10 mouse cellular contexts compared by ENCODE assay signal in the genomic region with DNA sequence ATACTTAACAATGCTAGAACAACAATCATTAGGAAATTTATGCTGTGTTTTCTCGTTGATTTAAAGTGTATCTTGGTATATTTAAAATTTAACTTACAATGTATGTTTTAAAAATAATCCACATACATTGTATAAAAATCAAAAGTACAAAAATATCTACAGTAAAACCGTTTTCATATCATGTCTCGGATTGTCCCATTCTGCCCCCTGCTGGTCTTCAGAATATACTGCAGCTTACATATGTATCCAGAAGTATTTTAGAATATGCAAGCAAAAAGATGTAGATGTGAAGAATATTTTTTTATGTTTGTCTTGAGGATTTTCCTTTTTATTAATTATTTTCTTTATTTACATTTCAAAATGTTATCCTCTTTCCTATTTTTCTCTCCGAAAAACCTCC. TPM values are rescaled to one million over a fixed set of nuclear protein-coding genes. Genes with fewer than 3 reads are reported as not detected.
DNase-seq lines count a peak whose midpoint lies in the region; ATAC-seq and TF ChIP-seq lines count a peak whose summit lies in the region.
"Had no signal": no experiment of that assay in that cellular context is flagged by ENCODE, and none has a peak within 500 bp of the region (broad histone marks: within the 10 kb centered on the region; RNA-seq: fewer than 3 reads in every experiment).

No protein-coding gene starts in this region.

- H3K27me3 ChIP-seq in kidney, embryonic 16.5 days (ENCODE audit: insufficient read depth, low read length) = no peaks in the 10 kb centered on the region
- no peaks in the 10 kb centered on the region for H3K27me3 ChIP-seq in MEL (ENCODE audit: control insufficient read depth in 1 of 2, insufficient read depth in 2 of 2, low read length in 2 of 2)
- H3K27me3 ChIP-seq in splenic B cell, adult 2 months (ENCODE audit: control insufficient read depth, insufficient read depth, low read length, poor library complexity, severe bottlenecking) = no peaks in the 10 kb centered on the region
- H3K27me3 ChIP-seq: embryonic facial prominence, embryonic 12.5 days; limb, embryonic 13.5 days had no signal

- peak; percentile 86 for TF ChIP-seq RAD21 in MEL (IDR thresholded peaks at IDR 0.05; ENCODE audit: low read depth, low read length)

- H3K9ac ChIP-seq in kidney, embryonic 16.5 days (replicated peaks; ENCODE audit: low read length) = no peak overlapping the region
- no peak overlapping the region for H3K9ac ChIP-seq in MEL (ENCODE audit: control insufficient read depth, low read depth, low read length, poor library complexity, severe bottlenecking)
- H3K9ac ChIP-seq: embryonic facial prominence, embryonic 12.5 days; limb, embryonic 13.5 days had no signal

- WGBS in kidney, embryonic 16.5 days = 31% methylated on average over 4 of the region's 4 CpGs

- peak; percentile 12 to 81 (median 31); a peak in 3 of 6 replicates for TF ChIP-seq CTCF in MEL (IDR thresholded peaks at IDR 0.05 in 2 of 3, conservative IDR thresholded peaks at IDR 0.05 in 1 of 3; ENCODE audit: control insufficient read depth in 1 of 3, insufficient read depth in 1 of 3, low read depth in 2 of 3, low read length in 3 of 3, poor library complexity in 1 of 3, severe bottlenecking in 1 of 3)

- no peaks in the 10 kb centered on the region for H3K36me3 ChIP-seq in kidney, embryonic 16.5 days (ENCODE audit: insufficient read depth, low read length)
- H3K36me3 ChIP-seq in MEL (ENCODE audit: control insufficient read depth in 1 of 2, insufficient read depth in 2 of 2, low read length in 2 of 2) = peaks cover 0 to 16% of the 10 kb centered on the region in 2 experiments; a peak in 2 of 4 replicates
- H3K36me3 ChIP-seq in splenic B cell, adult 2 months (ENCODE audit: control insufficient read depth, insufficient read depth, low read length, poor library complexity, severe bottlenecking) = peaks cover 11% of the 10 kb centered on the region
- H3K36me3 ChIP-seq: embryonic facial prominence, embryonic 12.5 days; limb, embryonic 13.5 days had no signal

- no peak for TF ChIP-seq EP300 in MEL (IDR thresholded peaks at IDR 0.05; ENCODE audit: low read depth in 1 of 2, low read length in 2 of 2)

- no peaks in the 10 kb centered on the region for H3K9me3 ChIP-seq in kidney, embryonic 16.5 days (ENCODE audit: low read length)
- no peaks in the 10 kb centered on the region for H3K9me3 ChIP-seq in MEL (replicated peaks; ENCODE audit: insufficient read depth, low read length)
- H3K9me3 ChIP-seq: embryonic facial prominence, embryonic 12.5 days; limb, embryonic 13.5 days had no signal

- H3K4me2 ChIP-seq in kidney, embryonic 16.5 days (replicated peaks; ENCODE audit: low read depth, low read length) = no peak overlapping the region
- H3K4me2 ChIP-seq: embryonic facial prominence, embryonic 12.5 days; limb, embryonic 13.5 days had no signal

- no peaks in the 10 kb centered on the region for H3K4me1 ChIP-seq in kidney, embryonic 16.5 days (ENCODE audit: insufficient read depth, low read length)
- peaks cover 4 to 28% of the 10 kb centered on the region in 2 experiments; a peak in 3 of 4 replicates for H3K4me1 ChIP-seq in MEL (ENCODE audit: control insufficient read depth in 1 of 2, insufficient read depth in 2 of 2, low read length in 2 of 2)
- H3K4me1 ChIP-seq: embryonic facial prominence, embryonic 12.5 days; limb, embryonic 13.5 days had no signal

- TF ChIP-seq POLR2A in MEL (IDR thresholded peaks at IDR 0.05; ENCODE audit: control insufficient read depth in 1 of 2, insufficient read depth in 1 of 2, low read depth in 1 of 2, low read length in 2 of 2, poor library complexity in 1 of 2) = no peak

- no peak for ATAC-seq in kidney, embryonic 16.5 days (ENCODE audit: low FRiP score, low TSS enrichment)
- peak; percentile 49 for ATAC-seq in granulocyte monocyte progenitor cell, adult 5-6 weeks (replicated peaks; ENCODE audit: poor library complexity, severe bottlenecking)

- no peak overlapping the region for H3K4me3 ChIP-seq in kidney, embryonic 16.5 days (ENCODE audit: low read length)
- no peak overlapping the region for H3K4me3 ChIP-seq in MEL (ENCODE audit: control insufficient read depth in 1 of 2, insufficient read depth in 1 of 2, low read depth in 2 of 2, low read length in 2 of 2)
- H3K4me3 ChIP-seq: embryonic facial prominence, embryonic 12.5 days; limb, embryonic 13.5 days had no signal

- DNase-seq in kidney, adult 18-20 months = peak; percentile 7
- peak; percentile 59 for DNase-seq in A20 (ENCODE audit: low read depth, low spot score)
- peak; percentile 73 for DNase-seq in MEL (ENCODE audit: low read depth, low spot score)
- peak; percentile 79 for DNase-seq in splenic B cell, adult 2 months (ENCODE audit: low read depth, low spot score)
- DNase-seq in spleen, adult 12 weeks (ENCODE audit: low spot score) = no peak
- DNase-seq in layer of hippocampus, adult 9-11 months = no peak

- H3K79me2 ChIP-seq in MEL (ENCODE audit: control insufficient read depth, insufficient read depth, low read length, poor library complexity) = no peaks in the 10 kb centered on the region

- H3K27ac ChIP-seq in kidney, embryonic 16.5 days (ENCODE audit: low read length) = no peak overlapping the region
- no peak overlapping the region for H3K27ac ChIP-seq in MEL (ENCODE audit: control insufficient read depth, low read depth, low read length)
- H3K27ac ChIP-seq: embryonic facial prominence, embryonic 12.5 days; limb, embryonic 13.5 days had no signal

TF ChIP-seq in MEL, 35 proteins besides CTCF, POLR2A, EP300 and RAD21:
- TF ChIP-seq ZC3H11A (IDR thresholded peaks at IDR 0.05; ENCODE audit: low read depth, low read length) (peak; percentile 71), MAX (IDR thresholded peaks at IDR 0.05; ENCODE audit: low read length) (no peak), SMC3 (IDR thresholded peaks at IDR 0.05; ENCODE audit: low read depth, low read length) (peak; percentile 86)

RNA-seq across cellular contexts. Expression of a gene that starts 24.4 kb away (rescaled TPM):
- 1.1 and 1.4 TPM in 2 replicates for polyA plus RNA-seq in kidney, embryonic 16.5 days (2015; fragmentation: Nextera tagmentation; extraction: Ambion mirVana)
- 9.9 and 12.9 TPM in 2 replicates for total RNA-seq in MEL (2012; rRNA removed)
- polyA plus RNA-seq in MEL (2012; ENCODE audit: insufficient read depth in 1 of 2, insufficient read length in 2 of 2, low read depth in 1 of 2, low replicate concordance in 2 of 2, missing spikeins in 1 of 2) = 10 to 100 TPM in 1 of 2 experiments, not detected in 1; 12.3 TPM
- 7.8 and 9.9 TPM in 2 replicates for total RNA-seq in granulocyte monocyte progenitor cell, adult 5-6 weeks (2014; fragmentation: Nextera tagmentation)
- total RNA-seq in granulocyte monocyte progenitor cell, adult 5-6 weeks (2017) = 6.4 and 10.6 TPM in 2 replicates

RNA-seq across cellular contexts. Expression of a gene that starts 24.5 kb away (rescaled TPM):
- polyA plus RNA-seq in kidney, embryonic 16.5 days (2015; fragmentation: Nextera tagmentation; extraction: Ambion mirVana) = 11.4 and 11.6 TPM in 2 replicates
- 31.6 and 32.3 TPM in 2 replicates for total RNA-seq in MEL (2012; rRNA removed)
- 100 to 1,000 TPM in 1 of 2 experiments, 10 to 100 TPM in 1; 51.7 to 148 TPM for polyA plus RNA-seq in MEL (2012; ENCODE audit: insufficient read depth in 1 of 2, insufficient read length in 2 of 2, low read depth in 1 of 2, low replicate concordance in 2 of 2, missing spikeins in 1 of 2)
- 58.7 and 61.6 TPM in 2 replicates for total RNA-seq in granulocyte monocyte progenitor cell, adult 5-6 weeks (2014; fragmentation: Nextera tagmentation)
- 89.3 and 100 TPM in 2 replicates for total RNA-seq in granulocyte monocyte progenitor cell, adult 5-6 weeks (2017)

RNA-seq across cellular contexts. Expression of a gene that starts 26.1 kb away (rescaled TPM):
- not detected in 2 replicates for polyA plus RNA-seq in kidney, embryonic 16.5 days (2015; fragmentation: Nextera tagmentation; extraction: Ambion mirVana)
- total RNA-seq in MEL (2012; rRNA removed) = not detected in 2 replicates
- under 1 TPM in 1 of 2 experiments, not detected in 1; 0.13 TPM for polyA plus RNA-seq in MEL (2012; ENCODE audit: insufficient read depth in 1 of 2, insufficient read length in 2 of 2, low read depth in 1 of 2, low replicate concordance in 2 of 2, missing spikeins in 1 of 2)
- not detected in 2 replicates for total RNA-seq in granulocyte monocyte progenitor cell, adult 5-6 weeks (2014; fragmentation: Nextera tagmentation)
- total RNA-seq in granulocyte monocyte progenitor cell, adult 5-6 weeks (2017) = not detected in 2 replicates
- polyA plus RNA-seq: embryonic facial prominence, embryonic 12.5 days; limb, embryonic 13.5 days had no signal

RNA-seq across cellular contexts. Expression of a gene that starts 36.7 kb away (rescaled TPM):
- not detected in 2 replicates for polyA plus RNA-seq in kidney, embryonic 16.5 days (2015; fragmentation: Nextera tagmentation; extraction: Ambion mirVana)
- not detected in 2 replicates for total RNA-seq in MEL (2012; rRNA removed)
- under 1 TPM in 1 of 2 experiments, not detected in 1; 0.04 TPM for polyA plus RNA-seq in MEL (2012; ENCODE audit: insufficient read depth in 1 of 2, insufficient read length in 2 of 2, low read depth in 1 of 2, low replicate concordance in 2 of 2, missing spikeins in 1 of 2)
- total RNA-seq in granulocyte monocyte progenitor cell, adult 5-6 weeks (2014; fragmentation: Nextera tagmentation) = not detected in 2 replicates
- total RNA-seq in granulocyte monocyte progenitor cell, adult 5-6 weeks (2017) = not detected in 2 replicates
- polyA plus RNA-seq: embryonic facial prominence, embryonic 12.5 days; limb, embryonic 13.5 days had no signal

RNA-seq across cellular contexts. Expression of a gene that starts 55.0 kb away (rescaled TPM):
- polyA plus RNA-seq in kidney, embryonic 16.5 days (2015; fragmentation: Nextera tagmentation; extraction: Ambion mirVana) = 2.6 TPM in 2 replicates
- total RNA-seq in MEL (2012; rRNA removed) = 2.5 and 3.2 TPM in 2 replicates
- 1 to 10 TPM in 1 of 2 experiments, not detected in 1; 8.2 TPM for polyA plus RNA-seq in MEL (2012; ENCODE audit: insufficient read depth in 1 of 2, insufficient read length in 2 of 2, low read depth in 1 of 2, low replicate concordance in 2 of 2, missing spikeins in 1 of 2)
- 8.0 TPM in 1 of 2 replicates, not detected in the other for total RNA-seq in granulocyte monocyte progenitor cell, adult 5-6 weeks (2014; fragmentation: Nextera tagmentation)
- total RNA-seq in granulocyte monocyte progenitor cell, adult 5-6 weeks (2017) = 1.2 and 1.4 TPM in 2 replicates

Comparison
In these comparisons a context has a peak if more than half of its experiments do, and no peak if none do; other contexts are left out.
1. DNase-seq: peak in kidney, adult 18-20 months (single experiment), A20 (single experiment), MEL (single experiment) and splenic B cell, adult 2 months (single experiment); none in spleen, adult 12 weeks (single experiment) and layer of hippocampus, adult 9-11 months (single experiment).